Mouse (Mus musculus) intestine, embryonic 14.5 days (tissue): ENCODE measurements at regions not wholly inside any gene's neighbourhood (a gene's known extent, or its start where the extent isn't known, plus 50 kb on each side); places are given as distances from the start of the nearest gene placed in this dataset.

Experiments used
- ATAC-seq: fragments of 200-750 bp; cut with Nextera tagmentation; replicated peaks from 2 replicates; pipeline ENCODE4 v1.8.0; 2017; ENCODE audit warnings: low read depth, moderate number of reproducible peaks, moderate TSS enrichment, moderate library complexity; ENCODE audit not compliant: low FRiP score, low TSS enrichment
- DNase-seq: peaks from one replicate; pipeline ENCODE4 v3.0.0-alpha.2; 2018; ENCODE audit warnings: low spot score
- H3K27ac ChIP-seq: fragments of 300-500 bp; sonication (generic); 2 replicates; pipeline ENCODE4 v1.5.1; 2014; ENCODE audit warnings: low read depth, mild to moderate bottlenecking, control low read depth
- H3K27me3 ChIP-seq: fragments of 300-500 bp; sonication (generic); replicated peaks from 2 replicates; pipeline ENCODE4 v1.6.1; 2014; ENCODE audit warnings: low read length, control low read depth; ENCODE audit not compliant: control insufficient read depth, insufficient read depth
- H3K36me3 ChIP-seq: fragments of 300-500 bp; sonication (generic); 2 replicates; pipeline ENCODE4 v1.6.1; 2014; ENCODE audit warnings: low read length, control low read depth; ENCODE audit not compliant: control insufficient read depth, insufficient read depth
- H3K4me1 ChIP-seq: fragments of 300-500 bp; sonication (generic); replicated peaks from 2 replicates; pipeline ENCODE4 v1.6.1; 2014; ENCODE audit warnings: low read length, control low read depth, mixed read lengths; ENCODE audit not compliant: control insufficient read depth, insufficient read depth
- H3K4me2 ChIP-seq: fragments of 300-500 bp; sonication (generic); 2 replicates; pipeline ENCODE4 v1.6.1; 2014; ENCODE audit warnings: low read length
- H3K4me3 ChIP-seq: fragments of 300-500 bp; sonication (generic); 2 replicates; pipeline ENCODE4 v1.5.1; 2014; ENCODE audit warnings: low read depth, low read length, control low read depth, mixed read lengths
- H3K9ac ChIP-seq: fragments of 300-500 bp; sonication (generic); 2 replicates; pipeline ENCODE4 v1.6.1; 2014; ENCODE audit warnings: mild to moderate bottlenecking, low read length
- H3K9me3 ChIP-seq: fragments of 300-500 bp; sonication (generic); 2 replicates; pipeline ENCODE4 v1.6.1; 2016; ENCODE audit warnings: low read length, control low read depth; ENCODE audit not compliant: control insufficient read depth
- WGBS: fragments of 180-500 bp; shearing (Covaris S2); extraction: QIAGEN DNeasy Blood & Tissue Kit; methylation state at CpG from one replicate; pipeline ENCODE4 v1.1.7; 2014; 5-methylcytosine and 5-hydroxymethylcytosine counted together

- Histone ChIP-seq H3K27ac (peak overlapping the region; percentile 45; the same call in 1 of the 2 replicates), H3K4me3 (no peak overlapping the region), H3K4me2 (no peak overlapping the region), H3K9ac (no peak overlapping the region), H3K9me3 (no peaks in the 10 kb centered on the region), H3K36me3 (no peaks in the 10 kb centered on the region), H3K4me1 (peaks cover 22% of the 10 kb centered on the region), H3K27me3 (no peaks in the 10 kb centered on the region)
- WGBS = 32% methylated on average over 3 of the region's 3 CpGs
- ATAC-seq (no peak), DNase-seq (no peak)
Observed at GRCm38 (mm10) chr13:28504340-28504739, 247.0 kb downstream of the Gm11361 start.

GRCm38 (mm10) chr13:28502171-28502570 lies 244.8 kb downstream of the Gm11361 start:
- H3K27ac ChIP-seq = peak overlapping the region; percentile 54; the same call in 1 of the 2 replicates
- DNase-seq (no peak), ATAC-seq (no peak; the same call in 1 of the 2 replicates)
- no peaks in the 10 kb centered on the region for H3K27me3 ChIP-seq
- H3K4me2 ChIP-seq = no peak overlapping the region
- H3K9ac ChIP-seq = no peak overlapping the region
- peaks cover 8% of the 10 kb centered on the region for H3K4me1 ChIP-seq
- H3K36me3 ChIP-seq = no peaks in the 10 kb centered on the region
- H3K4me3 ChIP-seq = no peak overlapping the region
- WGBS = 26% methylated on average over 2 of the region's 2 CpGs
- H3K9me3 ChIP-seq = no peaks in the 10 kb centered on the region

GRCm38 (mm10) chr13:28500697-28501096 lies 243.4 kb downstream of the Gm11361 start:
- H3K9me3 ChIP-seq = no peaks in the 10 kb centered on the region
- no peaks in the 10 kb centered on the region for H3K36me3 ChIP-seq
- DNase-seq = no peak
- no peak overlapping the region for H3K9ac ChIP-seq
- WGBS = 92% methylated on average over 6 of the region's 6 CpGs
- peaks cover 8% of the 10 kb centered on the region for H3K4me1 ChIP-seq
- H3K27ac ChIP-seq = no peak overlapping the region
- H3K4me3 ChIP-seq = no peak overlapping the region
- no peak for ATAC-seq
- H3K27me3 ChIP-seq = no peaks in the 10 kb centered on the region
- no peak overlapping the region for H3K4me2 ChIP-seq

- Histone ChIP-seq H3K27me3 (no peaks in the 10 kb centered on the region), H3K4me1 (peaks cover 9% of the 10 kb centered on the region), H3K36me3 (no peaks in the 10 kb centered on the region), H3K27ac (no peak overlapping the region), H3K9ac (no peak overlapping the region), H3K9me3 (no peaks in the 10 kb centered on the region), H3K4me3 (no peak overlapping the region), H3K4me2 (no peak overlapping the region)
- 93% methylated on average over 4 of the region's 4 CpGs for WGBS
- DNase-seq (no peak), ATAC-seq (no peak)
Observed at GRCm38 (mm10) chr13:28497483-28497882, 240.2 kb downstream of the Gm11361 start.

GRCm38 (mm10) chr13:28492015-28492414 lies 234.7 kb downstream of the Gm11361 start:
- Histone ChIP-seq H3K27ac (no peak overlapping the region), H3K27me3 (no peaks in the 10 kb centered on the region), H3K4me1 (peaks cover 4% of the 10 kb centered on the region; the same call in 1 of the 2 replicates), H3K4me3 (no peak overlapping the region), H3K4me2 (no peak overlapping the region), H3K9ac (no peak overlapping the region), H3K9me3 (no peaks in the 10 kb centered on the region), H3K36me3 (no peaks in the 10 kb centered on the region)
- WGBS = 90% methylated on average over 2 of the region's 2 CpGs
- DNase-seq = no peak
- no peak for ATAC-seq

GRCm38 (mm10) chr13:28483727-28484126 lies 226.4 kb downstream of the Gm11361 start:
- H3K4me2 ChIP-seq = no peak overlapping the region

GRCm38 (mm10) chr13:28481224-28481965 lies 224.1 kb downstream of the Gm11361 start:
- no peak overlapping the region for H3K4me2 ChIP-seq
- no peak overlapping the region for H3K27ac ChIP-seq
- H3K27me3 ChIP-seq = no peaks in the 10 kb centered on the region
- no peaks in the 10 kb centered on the region for H3K9me3 ChIP-seq
- no peaks in the 10 kb centered on the region for H3K36me3 ChIP-seq
- no peaks in the 10 kb centered on the region for H3K4me1 ChIP-seq
- H3K4me3 ChIP-seq = no peak overlapping the region
- DNase-seq (no peak), ATAC-seq (no peak)
- 73% methylated on average over 7 of the region's 7 CpGs for WGBS
- H3K9ac ChIP-seq = no peak overlapping the region

More at GRCm38 (mm10) chr13:28483727-28484126, 226.4 kb downstream of the Gm11361 start:
- ATAC-seq = no peak
- H3K9me3 ChIP-seq = no peaks in the 10 kb centered on the region
- H3K9ac ChIP-seq = no peak overlapping the region
- no peak for DNase-seq
- no peaks in the 10 kb centered on the region for H3K27me3 ChIP-seq
- 73% methylated on average over 3 of the region's 3 CpGs for WGBS
- no peak overlapping the region for H3K4me3 ChIP-seq
- H3K27ac ChIP-seq = no peak overlapping the region
- H3K4me1 ChIP-seq = no peaks in the 10 kb centered on the region
- H3K36me3 ChIP-seq = no peaks in the 10 kb centered on the region

- Histone ChIP-seq H3K27ac (no peak overlapping the region), H3K4me2 (no peak overlapping the region), H3K9ac (no peak overlapping the region), H3K36me3 (no peaks in the 10 kb centered on the region), H3K27me3 (no peaks in the 10 kb centered on the region), H3K9me3 (no peaks in the 10 kb centered on the region), H3K4me3 (no peak overlapping the region), H3K4me1 (no peaks in the 10 kb centered on the region)
- no peak for ATAC-seq
- WGBS = 75% methylated on average over 2 of the region's 2 CpGs
- DNase-seq = no peak
Observed at GRCm38 (mm10) chr13:28466151-28466550, 208.8 kb downstream of the Gm11361 start.
